Mouse (Mus musculus): ENCODE measurements around the gene Clock. TPM values are rescaled to one million over a fixed set of nuclear protein-coding genes. Genes with fewer than 3 reads are reported as not detected.

Clock gene
- polyA plus RNA-seq, 1 experiment from 2014 or later = 13.4 TPM

- Histone ChIP-seq H3K4me1 (replicated peaks) (peaks cover 21% of the 10 kb centered on the region), H3K4me3 (no peak overlapping the region), H3K9me3 (replicated peaks) (no peaks in the 10 kb centered on the region), H3K27me3 (replicated peaks) (no peaks in the 10 kb centered on the region), H3K27ac (ENCODE audit: poor library complexity, severe bottlenecking) (no peak overlapping the region), H3K4me2 (no peak overlapping the region), H3K9ac (no peak overlapping the region), H3K36me3 (peaks cover 10% of the 10 kb centered on the region)
- WGBS = 30% methylated on average over 3 of the region's 3 CpGs
- no peak; the same call in none of the 2 replicates for ATAC-seq (ENCODE audit: insufficient number of reproducible peaks, low FRiP score)
These were observed 144.5 kb downstream of the Clock start for GRCm38 (mm10) chr5:76160086-76160485.

Other genes with a start within 250 kb of the Clock start
- 27.2 and 29.1 TPM in 2 replicates for gene Srd5a3, start 164.5 kb downstream of the Clock start, polyA plus RNA-seq (2016; fragmentation: Nextera tagmentation; extraction: Ambion mirVana)
- 109 and 112 TPM in 2 replicates for gene Tmem165, start 120.9 kb downstream of the Clock start, polyA plus RNA-seq (2016; fragmentation: Nextera tagmentation; extraction: Ambion mirVana)
- gene Pdcl2, start 26.4 kb upstream of the Clock start, polyA plus RNA-seq (2016; fragmentation: Nextera tagmentation; extraction: Ambion mirVana) = not detected in 2 replicates
- gene Nmu, start 59.0 kb upstream of the Clock start, polyA plus RNA-seq (2016; fragmentation: Nextera tagmentation; extraction: Ambion mirVana) = not detected in 2 replicates
- gene Gm7271, start 179.2 kb upstream of the Clock start, polyA plus RNA-seq (2016; fragmentation: Nextera tagmentation; extraction: Ambion mirVana) = not detected in 2 replicates
- gene Exoc1, start 224.5 kb upstream of the Clock start, polyA plus RNA-seq (2016; fragmentation: Nextera tagmentation; extraction: Ambion mirVana) = 27.0 and 30.1 TPM in 2 replicates